Mouse (Mus musculus): ENCODE results near the gene Cyth1.
A peak's percentile ranks its signal among the peaks of the same experiment; 100 is the strongest.

Gene Cyth1

DNA sequence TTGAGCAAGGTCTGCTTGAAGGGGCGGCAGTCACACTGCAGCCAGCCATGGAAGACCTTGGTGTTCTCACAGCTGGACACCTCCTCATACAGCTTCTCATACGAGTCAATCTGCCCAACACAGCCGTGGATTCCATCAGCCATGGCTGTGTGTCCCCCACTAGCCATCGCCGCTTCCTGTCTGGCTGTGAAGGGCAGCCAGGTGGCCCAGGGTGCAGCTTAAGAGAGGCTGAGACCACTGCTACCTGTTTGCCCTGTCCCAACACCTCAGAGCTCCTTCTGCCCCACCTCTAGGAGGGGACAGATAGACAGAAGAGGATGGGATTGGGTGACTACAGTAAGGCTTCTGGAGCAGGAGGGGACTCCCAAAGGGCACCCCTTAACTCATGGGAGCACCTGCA, 145.0 kb downstream of the Cyth1 start:
- no peak for DNase-seq (ENCODE audit: low read depth)

- DNase-seq (ENCODE audit: low read depth): peak; percentile 98
These were observed 145.6 kb downstream of the Cyth1 start for GRCm38 (mm10) chr11:118102838-118103237.

DNA sequence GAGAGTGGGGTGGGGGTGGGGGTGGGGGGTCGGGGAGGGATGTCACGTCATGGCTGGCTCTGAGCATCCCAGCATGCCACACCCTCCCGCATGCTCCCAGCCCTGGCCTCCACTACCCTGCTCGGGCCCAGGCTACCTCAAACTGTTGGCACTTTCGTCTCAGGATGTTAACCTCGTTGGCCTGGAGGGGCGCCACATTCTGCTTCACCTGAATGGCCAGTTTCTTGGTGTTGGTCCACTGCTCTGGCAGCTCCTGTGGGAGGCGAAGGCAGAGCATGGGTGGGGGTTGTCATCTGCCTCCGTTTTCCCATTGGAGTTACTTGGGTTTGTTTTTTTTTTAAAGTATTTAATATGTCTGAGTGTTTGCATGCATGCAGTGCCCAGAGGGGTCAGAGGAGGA, 147.3 kb downstream of the Cyth1 start:
- no peak for DNase-seq (ENCODE audit: low read depth)

GRCm38 (mm10) chr11:118096736-118097135, 151.7 kb downstream of the Cyth1 start:
- no peak for DNase-seq (ENCODE audit: low read depth)

DNA sequence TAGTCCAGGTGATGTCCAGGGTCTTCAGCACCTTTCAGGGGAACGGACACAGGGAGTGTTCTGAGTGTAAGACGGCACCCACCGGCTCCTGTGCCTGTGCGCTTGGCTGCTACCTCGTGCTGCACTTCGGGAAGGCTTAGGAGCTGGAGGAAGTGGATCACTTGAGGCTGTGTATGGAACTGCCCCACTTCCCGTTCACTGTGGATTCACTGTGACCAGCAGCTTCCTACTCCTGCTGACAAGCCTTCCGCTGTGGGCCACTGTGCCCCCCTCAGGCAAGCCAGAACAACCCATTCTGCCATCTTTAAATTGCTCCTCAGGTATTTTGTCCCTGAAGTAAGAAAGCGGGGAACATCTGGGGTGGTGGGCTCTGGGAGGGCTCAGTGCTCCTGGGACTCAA, 153.4 kb downstream of the Cyth1 start:
- no peak for DNase-seq (ENCODE audit: low read depth)

- peak; percentile 68 for DNase-seq (ENCODE audit: low read depth)
These were observed 157.3 kb downstream of the Cyth1 start for GRCm38 (mm10) chr11:118091002-118091670.

- DNase-seq (ENCODE audit: low read depth): no peak
These were observed 159.5 kb downstream of the Cyth1 start for GRCm38 (mm10) chr11:118088896-118089295.

DNA sequence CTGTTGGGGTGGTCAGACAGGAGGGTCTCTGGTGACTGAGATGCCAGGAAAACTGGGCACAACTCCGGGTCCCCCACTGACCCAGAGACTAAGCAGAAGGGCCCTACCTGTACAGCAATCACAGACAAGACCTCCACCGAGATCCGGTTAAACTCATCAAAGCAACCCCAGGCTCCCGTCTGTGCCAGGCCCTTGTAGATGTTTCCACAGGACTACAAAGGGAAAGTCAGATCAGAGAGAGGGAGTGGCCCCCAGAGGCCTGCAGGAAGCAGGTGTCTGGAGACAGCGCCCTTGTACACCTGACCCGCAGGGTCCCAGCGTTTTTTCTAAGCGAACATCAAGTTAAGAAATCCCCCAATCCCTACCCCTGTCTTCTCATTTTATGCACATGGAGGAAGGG, 162.4 kb downstream of the Cyth1 start:
- DNase-seq (ENCODE audit: low read depth): peak; percentile 68

- DNase-seq (ENCODE audit: low read depth): peak; percentile 40
These were observed 163.2 kb downstream of the Cyth1 start for GRCm38 (mm10) chr11:118085176-118085575.

DNA sequence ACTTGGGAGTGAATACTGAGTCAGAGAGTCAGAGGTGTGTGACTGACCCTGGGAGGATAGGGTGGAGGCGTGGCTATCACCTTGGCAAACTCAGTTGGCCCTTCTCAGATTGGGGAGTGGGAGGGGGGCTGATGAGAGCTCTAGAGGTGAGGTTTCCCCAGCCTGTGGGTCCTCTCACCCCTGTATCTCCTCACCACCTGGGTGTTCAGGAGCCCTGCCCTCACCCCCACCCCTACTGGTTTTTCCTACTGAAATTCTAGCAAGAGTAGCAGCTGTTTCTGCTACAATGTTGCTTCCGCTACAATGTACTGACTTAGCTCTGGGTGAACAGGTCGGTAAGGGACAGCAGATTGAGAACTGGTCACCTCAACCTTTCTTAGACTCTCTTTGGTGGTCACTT, 164.1 kb downstream of the Cyth1 start:
- no peak for DNase-seq (ENCODE audit: low read depth)

DNA sequence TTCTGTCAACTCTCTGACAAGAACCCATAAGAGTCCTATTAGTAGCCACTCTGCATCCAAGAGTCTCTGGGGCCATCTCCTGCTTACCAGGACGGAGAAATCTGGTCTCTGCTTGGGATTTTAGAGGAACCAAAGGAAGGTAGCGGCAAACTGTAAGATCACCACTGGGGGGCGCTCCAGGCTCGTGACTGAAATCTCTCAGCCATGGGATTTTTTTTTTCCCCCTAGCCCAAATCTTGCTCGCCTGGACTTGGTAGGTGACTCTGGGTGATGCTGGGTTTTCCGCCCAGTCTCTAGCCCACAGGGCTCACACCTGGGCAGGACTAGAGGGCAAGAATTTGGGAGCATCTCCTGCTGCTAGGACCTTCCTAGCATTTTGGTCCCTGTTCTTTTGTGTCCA, 164.6 kb downstream of the Cyth1 start:
- peak; percentile 87 for DNase-seq (ENCODE audit: low read depth)

- DNase-seq (ENCODE audit: low read depth): no peak
These were observed 166.1 kb downstream of the Cyth1 start for GRCm38 (mm10) chr11:118082294-118082693.

Measured in naive thymus-derived CD4-positive, alpha-beta T cell, adult 2 months (primary cell).